Mouse (Mus musculus) adrenal gland (tissue): ENCODE data around the gene Mipol1.

Experiments
- intact Hi-C: fragments of 180-260 bp; cut with DNase I; formaldehyde crosslinking; loops from one replicate; pipeline ENCODE4 v1.15.1; 2025

Mipol1 gene

GRCm38 (mm10) chr12:57233386-57233785, 3.2 kb downstream of the Mipol1 start:
- intact Hi-C loops: no loop called here

- intact Hi-C loops: no loop called here
These were observed 13.7 kb downstream of the Mipol1 start for GRCm38 (mm10) chr12:57243671-57244495.

- intact Hi-C loops: no loop called here
These were observed 28.3 kb downstream of the Mipol1 start for GRCm38 (mm10) chr12:57258572-57258971.

- intact Hi-C loops: no loop called here
These were observed 45.2 kb downstream of the Mipol1 start for GRCm38 (mm10) chr12:57275456-57275855.

- intact Hi-C loops: loop anchor here (2.0 to 5.0 kb wide), 2 partner anchors 261 to 506 kb away; no protein-coding TSS in a partner anchor
These were observed 51.2 kb downstream of the Mipol1 start for GRCm38 (mm10) chr12:57281155-57282114.

GRCm38 (mm10) chr12:57285303-57286059, 55.3 kb downstream of the Mipol1 start:
- intact Hi-C loops: no loop called here

GRCm38 (mm10) chr12:57307337-57307736, 77.1 kb downstream of the Mipol1 start:
- intact Hi-C loops: no loop called here

- intact Hi-C loops: no loop called here
These were observed 77.5 kb downstream of the Mipol1 start for GRCm38 (mm10) chr12:57307748-57308147.

GRCm38 (mm10) chr12:57339053-57339452, 108.8 kb downstream of the Mipol1 start:
- intact Hi-C loops: no loop called here

- intact Hi-C loops: no loop called here
These were observed 109.9 kb downstream of the Mipol1 start for GRCm38 (mm10) chr12:57340111-57340510.

GRCm38 (mm10) chr12:57362732-57363131, 132.5 kb downstream of the Mipol1 start:
- intact Hi-C loops: no loop called here

- intact Hi-C loops: no loop called here
These were observed 133.8 kb downstream of the Mipol1 start for GRCm38 (mm10) chr12:57364027-57364426.

GRCm38 (mm10) chr12:57371790-57372547, 141.7 kb downstream of the Mipol1 start:
- intact Hi-C loops: no loop called here

GRCm38 (mm10) chr12:57382797-57383196, 152.6 kb downstream of the Mipol1 start:
- intact Hi-C loops: no loop called here

GRCm38 (mm10) chr12:57387588-57388292, 157.5 kb downstream of the Mipol1 start:
- intact Hi-C loops: no loop called here

GRCm38 (mm10) chr12:57399547-57399946, 169.3 kb downstream of the Mipol1 start:
- intact Hi-C loops: no loop called here

- intact Hi-C loops: no loop called here
These were observed 170.0 kb downstream of the Mipol1 start for GRCm38 (mm10) chr12:57400186-57400585.

GRCm38 (mm10) chr12:57401126-57401525, 170.9 kb downstream of the Mipol1 start:
- intact Hi-C loops: no loop called here

- intact Hi-C loops: no loop called here
These were observed 172.1 kb downstream of the Mipol1 start for GRCm38 (mm10) chr12:57402360-57402759.

- intact Hi-C loops: no loop called here
These were observed 179.7 kb downstream of the Mipol1 start for GRCm38 (mm10) chr12:57409976-57410375.
